Mouse (Mus musculus) T-cell, adult 2 months (primary cell): ENCODE measurements around the gene Lzts2.

ENCODE experiments used
- DNase-seq: peaks from one replicate; pipeline ENCODE4 v3.0.0; 2022; ENCODE audit warnings: low spot score

Gene Lzts2

DNA sequence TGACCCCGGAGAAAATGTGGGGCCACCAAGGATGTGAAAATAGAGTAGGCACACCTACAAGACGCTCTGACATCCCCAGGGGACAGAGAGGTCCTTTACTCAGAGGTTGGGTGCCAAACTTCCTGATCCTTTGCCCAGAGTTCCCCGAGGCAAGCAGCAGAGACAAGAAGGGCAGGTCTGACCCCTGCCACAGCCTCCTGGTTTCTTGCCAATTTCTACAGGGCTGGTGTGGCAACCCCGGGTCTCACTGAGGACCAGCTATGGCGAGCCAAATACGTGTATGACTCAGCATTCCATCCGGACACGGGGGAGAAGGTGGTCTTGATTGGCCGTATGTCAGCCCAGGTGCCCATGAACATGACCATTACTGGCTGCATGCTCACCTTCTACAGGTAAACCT lies 35.3 kb downstream of the Lzts2 start:
- DNase-seq, result no peak

DNA sequence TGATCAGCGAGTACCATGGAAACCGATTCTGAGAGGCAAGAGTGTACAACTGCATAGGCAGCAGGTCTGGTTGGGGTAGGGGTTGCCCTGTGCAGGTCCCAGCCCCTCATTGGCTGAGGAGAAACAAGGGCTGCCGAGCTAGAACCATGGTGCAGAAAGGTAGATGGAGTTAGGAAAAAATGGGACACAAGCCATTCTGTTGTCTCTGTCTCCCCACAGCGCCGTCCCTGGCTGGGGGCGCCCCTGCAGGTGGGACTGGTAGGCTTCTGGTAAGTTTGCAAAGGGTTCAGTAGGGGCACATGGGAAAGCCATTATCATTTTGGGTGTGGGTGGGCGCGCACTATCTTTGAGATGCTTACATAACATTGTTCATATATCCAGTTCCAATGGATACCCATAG lies 39.2 kb downstream of the Lzts2 start:
- no peak for DNase-seq

DNA sequence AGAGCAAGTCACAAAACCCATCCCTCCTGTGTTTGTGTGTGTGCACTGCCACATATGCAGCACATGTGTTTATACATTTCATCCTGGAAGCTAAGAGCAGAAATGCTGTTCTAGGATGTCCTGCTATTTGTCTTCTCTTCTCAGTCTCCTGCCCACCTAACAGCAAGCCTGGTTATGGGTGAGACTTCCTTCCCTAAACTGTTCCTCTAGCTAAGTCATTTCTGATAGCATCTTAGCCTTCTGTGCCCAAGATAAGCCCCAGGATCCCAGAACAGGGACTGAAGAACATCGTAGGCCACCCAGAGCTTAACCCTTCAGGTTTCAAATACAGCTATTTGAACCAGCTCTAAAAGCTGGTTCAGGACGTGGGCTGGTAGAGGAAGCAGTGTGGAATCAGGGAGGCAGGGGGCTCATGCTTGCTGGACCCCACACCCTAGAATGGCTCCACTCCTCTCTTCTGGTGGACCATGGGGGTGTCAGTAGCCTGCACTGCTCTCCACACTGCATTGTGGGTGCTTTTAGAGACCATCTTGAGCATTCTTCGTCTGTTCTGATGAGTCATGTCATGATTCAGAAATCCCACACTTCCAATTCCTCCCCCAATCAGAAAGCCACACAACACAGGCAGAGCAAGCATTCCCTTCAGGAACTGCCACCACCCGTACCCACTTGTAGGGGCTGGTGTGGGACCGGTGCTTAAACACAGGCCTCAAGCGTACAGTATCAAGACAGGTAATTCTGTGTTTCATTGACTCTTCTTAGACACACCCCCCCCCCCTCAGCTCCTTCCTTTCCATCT lies 40.9 kb downstream of the Lzts2 start:
- no peak for DNase-seq

DNA sequence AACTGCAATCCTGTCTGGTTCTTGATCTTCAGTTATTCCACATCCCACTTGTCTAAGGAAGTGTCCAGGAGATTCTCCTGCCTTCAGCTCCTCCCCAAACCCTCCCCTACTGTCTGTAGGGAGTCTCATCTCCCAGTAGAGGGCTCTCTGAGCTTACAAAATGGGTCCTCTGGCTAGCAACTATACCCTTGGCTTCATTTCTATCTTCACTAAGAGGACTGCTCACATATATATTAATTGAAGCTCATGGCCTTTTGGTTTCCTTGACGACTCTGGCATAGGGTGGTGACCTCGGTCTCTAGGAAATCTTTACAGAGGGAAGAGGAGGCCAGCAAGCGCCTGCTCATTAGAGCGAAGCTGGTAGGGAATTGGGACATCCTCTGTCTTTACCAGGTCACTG lies 42.1 kb downstream of the Lzts2 start:
- DNase-seq, result no peak

DNA sequence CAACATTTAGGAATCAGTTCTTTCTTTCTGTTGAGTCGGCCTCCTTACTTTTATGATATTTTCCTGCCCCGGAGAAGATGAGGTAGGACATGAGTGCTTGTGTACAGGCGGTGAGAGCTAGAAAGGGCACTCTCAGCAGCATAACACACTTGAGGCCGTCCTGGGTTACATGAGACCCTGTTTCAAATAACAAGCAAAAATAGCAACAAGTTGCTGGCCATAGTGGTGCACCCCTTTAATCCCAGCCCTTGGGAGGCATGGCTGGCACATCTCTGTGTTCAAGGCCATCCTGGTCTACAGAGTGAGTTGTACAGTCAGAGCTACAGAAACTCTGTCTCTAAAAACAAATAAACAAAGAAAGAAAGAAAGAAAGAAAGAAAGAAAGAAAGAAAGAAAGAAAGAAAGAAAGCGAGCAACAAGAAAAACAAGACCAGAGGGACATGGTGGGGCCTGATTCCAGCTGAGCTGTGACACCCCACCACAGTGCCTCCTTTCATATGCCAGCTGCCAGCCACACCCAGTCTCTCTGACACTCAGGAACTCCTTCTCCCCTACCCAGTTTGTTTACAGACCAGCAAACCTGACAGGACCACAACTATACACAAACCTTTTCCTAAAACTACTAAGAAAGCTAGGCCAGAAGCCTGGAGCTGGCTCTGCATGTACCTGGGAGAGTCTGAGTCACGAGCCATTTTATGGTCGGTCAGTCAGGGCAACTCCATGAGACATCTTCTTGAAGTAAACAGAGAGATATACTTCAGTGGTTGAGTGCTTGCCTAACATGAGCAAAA lies 42.9 kb downstream of the Lzts2 start:
- no peak for DNase-seq

DNA sequence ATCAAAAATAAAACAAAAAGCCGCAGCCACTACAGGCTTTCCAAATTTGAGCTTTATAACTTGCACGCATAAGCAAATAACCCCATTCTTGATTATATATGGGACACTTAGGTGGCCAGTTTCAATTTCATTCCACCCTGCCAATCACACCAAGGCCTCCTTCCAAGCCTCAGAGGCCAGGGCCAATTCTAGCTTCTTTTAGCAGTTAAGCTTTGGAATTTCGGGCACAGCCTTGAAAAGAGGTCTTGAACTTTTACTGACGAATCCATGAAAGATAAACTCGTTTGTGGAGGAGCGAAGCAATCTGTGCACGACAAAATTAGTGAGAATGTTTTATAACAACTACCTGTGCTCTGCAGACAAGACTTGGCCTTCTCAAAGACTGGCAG lies 43.5 kb downstream of the Lzts2 start:
- no peak for DNase-seq

DNA sequence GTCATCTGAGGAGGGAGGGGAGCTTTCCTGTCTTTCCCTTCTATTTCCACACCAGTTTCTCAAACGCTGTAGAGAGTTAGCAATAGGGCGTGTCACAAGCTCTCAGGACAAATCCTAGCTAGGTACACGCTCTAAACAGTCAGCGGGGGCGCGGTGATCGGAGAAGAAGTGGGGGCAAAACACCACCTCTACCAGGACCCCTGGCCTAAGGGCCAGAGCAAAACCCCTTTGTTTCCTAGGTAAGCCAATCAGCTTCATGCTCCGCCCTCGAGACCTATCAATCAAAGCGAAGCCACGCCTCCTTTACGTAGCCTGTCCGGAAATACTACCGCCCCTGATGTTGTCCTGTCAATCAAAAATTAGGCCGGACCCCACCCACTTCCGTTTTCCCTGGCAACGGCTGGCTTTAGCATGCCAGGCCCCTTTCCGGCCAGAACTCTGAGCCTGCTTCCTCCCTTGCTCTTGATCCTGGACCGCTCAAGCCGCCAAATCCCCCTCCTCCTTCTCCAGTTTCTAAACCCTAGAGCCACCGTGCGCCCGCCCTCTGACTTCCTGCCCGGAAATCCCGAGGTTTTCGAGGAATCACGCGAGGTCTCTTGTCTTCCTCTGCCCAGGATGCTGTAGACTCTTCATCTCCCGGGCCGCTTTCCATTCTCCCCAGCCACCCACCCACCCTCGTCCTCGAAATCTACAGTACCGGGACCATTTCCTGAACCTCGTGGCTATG lies 44.1 kb downstream of the Lzts2 start:
- DNase-seq, result peak; percentile 87

DNA sequence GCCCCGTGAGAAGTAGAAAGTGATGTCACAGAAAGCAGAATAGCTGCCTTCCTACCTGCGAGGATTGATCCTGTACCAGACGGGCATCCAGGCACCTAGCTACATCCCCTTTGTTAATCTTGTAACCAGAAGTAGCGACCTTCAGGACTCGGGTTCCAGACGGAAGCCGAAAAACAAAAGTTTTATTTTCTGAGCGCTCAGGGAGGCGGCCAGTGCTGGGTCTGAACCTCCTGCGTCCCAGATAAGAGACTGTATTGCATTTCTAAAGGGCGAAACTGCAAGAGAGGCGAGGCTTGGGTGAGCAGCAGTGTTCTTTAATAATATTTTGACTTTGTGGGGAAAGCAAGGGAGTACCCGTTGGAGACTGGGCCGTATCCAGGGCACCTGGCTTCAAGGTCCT lies 44.6 kb downstream of the Lzts2 start:
- no peak for DNase-seq

DNA sequence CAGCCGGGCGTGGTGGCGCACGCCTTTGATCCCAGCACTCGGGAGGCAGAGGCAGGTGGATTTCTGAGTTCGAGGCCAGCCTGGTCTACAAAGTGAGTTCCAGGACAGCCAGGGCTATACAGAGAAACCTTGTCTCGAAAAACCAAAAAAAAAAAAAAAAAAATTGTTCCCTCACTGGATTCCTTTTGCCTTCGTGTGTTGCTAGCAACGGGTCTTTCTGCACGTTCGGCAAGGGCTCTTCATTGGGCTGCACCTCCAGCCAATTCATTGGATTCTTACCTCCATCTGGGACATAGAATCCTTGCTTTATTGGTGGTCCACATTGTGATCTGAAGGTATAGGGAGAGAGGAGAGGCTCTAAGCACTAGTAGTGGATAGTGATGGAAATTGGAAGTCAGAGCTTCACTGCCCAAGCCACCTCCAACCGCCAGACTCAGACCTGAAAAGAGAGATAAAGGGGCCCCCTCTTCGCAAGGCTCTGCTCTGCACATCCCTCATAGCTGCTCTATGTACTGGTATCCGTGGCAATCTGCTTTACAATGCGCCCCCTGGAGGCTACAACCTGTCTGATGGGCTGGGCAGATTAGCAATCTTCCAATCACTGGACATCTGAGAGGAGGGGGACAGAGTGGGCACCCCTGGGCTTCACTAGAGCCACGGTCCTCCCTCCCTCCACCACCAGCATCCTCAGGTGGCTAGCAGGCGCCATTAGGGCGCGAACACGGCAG lies 49.5 kb downstream of the Lzts2 start:
- DNase-seq, result peak; percentile 58

DNA sequence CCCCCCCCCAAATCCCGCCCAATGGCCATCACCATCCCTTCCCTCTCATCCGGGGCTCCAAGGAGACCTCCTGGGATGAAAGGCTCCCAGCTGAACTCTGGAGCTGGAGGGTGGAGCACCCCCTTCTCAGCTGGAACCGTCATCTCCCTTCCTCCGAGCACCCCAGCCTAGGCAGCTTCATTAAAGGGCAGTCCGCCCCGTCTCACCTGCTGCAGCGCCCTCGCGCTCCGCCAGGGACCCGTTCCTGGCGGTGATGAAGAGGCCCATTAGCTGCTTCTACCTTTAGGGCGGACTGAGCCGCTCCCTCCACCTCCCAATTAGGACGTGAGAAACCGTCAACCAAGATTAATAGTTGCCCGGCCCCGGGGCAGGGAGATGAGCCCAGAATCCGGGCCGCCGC lies 51.0 kb downstream of the Lzts2 start:
- DNase-seq, result no peak

DNA sequence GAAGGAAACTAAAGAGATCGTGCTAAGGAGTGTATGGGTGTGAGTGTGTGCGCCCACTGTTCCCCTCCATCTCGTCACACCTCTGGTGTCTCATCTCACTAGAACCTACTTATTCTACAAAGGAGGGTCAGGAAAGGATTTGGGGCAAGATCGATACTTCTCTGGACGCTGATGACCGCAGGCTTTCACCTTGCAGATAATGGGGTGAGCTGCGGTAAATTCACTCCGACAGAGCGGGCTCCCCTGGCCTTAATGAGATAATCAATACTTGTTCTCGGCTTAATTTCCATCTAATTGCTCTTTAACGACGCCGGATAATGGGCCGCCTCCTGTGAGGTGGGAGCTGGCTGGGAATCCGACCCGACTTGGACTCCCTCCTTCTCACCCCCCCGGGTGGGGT lies 53.0 kb downstream of the Lzts2 start:
- no peak for DNase-seq

DNA sequence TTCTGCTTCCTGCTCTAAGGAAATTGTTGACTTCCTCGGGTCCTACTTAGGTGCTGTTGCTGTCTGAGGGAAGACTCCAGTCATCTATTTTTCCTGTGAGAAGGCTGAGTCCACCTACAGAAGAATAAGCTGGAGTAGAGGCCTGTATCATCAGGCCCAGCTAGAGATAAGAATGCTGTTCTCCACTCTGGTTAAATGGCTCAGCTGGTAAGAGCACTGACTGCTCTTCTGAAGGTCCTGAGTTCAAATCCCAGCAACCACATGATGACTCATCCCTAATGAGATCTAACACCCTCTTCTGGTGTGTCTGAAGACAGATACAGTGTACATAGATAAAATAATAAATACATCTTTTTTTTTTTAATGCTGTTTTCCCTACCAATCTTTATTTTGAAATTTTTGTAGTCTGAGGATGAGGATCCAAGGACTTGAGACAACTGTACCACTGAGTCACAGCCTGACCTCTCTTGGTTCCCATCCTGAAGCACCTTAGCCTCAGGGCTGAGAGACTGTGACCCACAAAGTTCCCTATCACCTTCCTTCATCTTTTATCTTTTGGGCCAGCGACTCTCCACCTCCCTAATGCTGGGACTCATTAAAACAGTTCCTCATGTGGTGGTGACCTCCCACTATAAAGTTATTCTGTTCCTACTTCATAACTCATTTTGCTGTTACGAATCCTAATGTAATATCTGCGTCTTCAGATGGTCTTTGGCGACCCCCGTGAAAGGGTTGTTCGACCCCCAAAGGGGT lies 53.7 kb downstream of the Lzts2 start:
- DNase-seq, result no peak

DNA sequence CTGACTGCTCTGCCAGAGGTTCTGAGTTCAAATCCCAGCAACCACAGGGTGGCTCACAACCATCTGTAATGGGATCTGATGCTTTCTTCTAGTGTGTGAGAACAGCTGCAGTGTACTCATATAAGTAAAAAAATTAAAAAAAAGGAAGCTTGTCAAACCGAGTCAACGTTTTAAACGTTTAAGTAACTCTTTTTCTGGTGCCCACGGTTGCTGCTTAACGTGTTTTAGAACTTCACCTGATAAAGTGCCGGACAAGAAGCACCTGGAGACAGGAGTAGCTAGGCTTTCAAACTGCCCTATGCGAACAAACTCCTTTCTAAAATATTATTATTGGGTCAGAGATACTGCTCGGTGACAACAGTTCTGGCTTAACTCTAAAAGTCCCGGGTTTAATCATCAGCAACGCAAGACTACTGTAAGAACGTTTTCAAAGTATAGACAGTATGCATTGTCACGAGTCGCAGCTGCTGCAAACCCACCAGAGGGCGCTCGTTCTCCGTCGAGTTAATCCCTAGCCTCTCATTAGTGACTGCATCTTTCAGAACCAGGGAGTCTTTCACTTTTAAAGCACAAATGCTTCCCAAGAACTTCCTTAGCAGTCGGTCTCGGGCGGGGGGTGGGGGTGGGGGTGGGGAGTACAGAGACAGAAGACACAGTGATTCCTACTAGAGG lies 59.8 kb downstream of the Lzts2 start:
- peak; percentile 81 for DNase-seq

DNA sequence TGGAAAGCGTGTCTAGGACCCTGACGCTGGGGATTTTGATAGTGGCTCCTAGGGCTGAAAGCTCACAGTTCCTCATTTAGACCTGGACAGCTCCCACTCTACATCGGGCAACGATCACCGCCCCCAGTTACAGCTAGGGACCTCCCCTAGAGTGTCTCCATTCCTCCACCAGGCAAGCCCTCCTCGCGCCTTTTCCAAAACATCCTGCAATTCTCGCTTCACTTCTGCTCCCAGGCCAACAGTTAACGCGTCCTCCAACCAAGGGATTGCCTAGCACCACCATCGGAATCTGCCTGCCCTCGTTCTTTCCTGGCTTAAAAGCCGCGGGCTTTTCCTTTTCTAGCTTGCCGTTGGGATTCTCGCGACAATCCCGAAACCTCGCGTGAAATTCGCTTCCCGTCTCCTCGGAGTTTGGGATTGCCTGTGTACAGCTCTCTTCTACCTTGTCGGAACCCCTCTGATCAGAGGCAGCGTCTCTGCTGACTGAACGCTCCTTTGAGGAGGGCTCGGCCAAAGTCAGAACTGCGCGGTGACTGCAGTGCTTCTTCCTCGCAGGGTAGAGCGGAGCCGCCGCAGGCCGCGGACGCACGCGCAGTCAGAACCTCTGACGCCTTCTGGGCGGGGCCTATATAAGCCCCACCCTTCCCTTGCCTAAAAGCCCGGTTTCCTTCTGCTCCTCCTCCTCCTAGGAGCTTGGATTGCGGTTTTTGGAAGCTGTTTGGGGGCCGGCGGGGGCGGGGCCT lies 60.5 kb downstream of the Lzts2 start, which contains the start of gene Kazald1:
Kazald1 (plus strand) TSS at position 662 of the 743 bp plus-strand sequence.
- DNase-seq, result peak; percentile 86

DNA sequence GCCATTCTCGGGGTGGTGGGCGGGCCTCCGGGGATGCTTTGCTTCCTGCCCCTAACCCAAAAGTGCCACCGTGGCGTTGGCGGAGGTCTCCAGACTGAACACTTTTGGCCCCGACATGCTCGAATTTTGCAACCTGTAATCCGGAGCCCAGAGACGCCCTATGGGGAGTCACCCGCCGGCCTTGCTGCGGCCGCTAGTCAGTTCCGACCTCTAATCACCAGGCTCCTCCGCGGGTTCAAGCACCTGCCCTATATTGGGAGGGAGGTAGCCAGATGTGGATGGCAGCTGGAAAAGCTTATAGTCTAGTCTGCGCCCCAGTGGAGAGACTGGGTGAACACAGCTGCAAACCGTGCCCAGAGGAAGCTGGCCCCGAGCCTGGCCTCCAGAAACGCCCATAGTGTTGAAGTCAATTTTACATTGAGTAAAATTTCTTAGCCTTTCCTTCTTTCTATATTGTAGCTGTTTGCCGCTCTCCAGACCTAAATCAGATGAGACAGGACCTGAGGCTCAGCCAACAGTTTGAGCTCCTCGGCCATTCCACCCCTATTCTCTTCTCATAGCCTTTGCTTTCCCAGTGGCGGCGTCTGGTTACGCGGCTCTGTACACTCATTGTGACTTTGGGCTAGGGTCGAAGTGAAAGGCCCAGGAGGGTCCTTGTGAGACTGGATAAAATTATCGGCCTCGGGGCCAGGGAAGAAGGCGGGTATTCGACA lies 61.3 kb downstream of the Lzts2 start:
- no peak for DNase-seq

DNA sequence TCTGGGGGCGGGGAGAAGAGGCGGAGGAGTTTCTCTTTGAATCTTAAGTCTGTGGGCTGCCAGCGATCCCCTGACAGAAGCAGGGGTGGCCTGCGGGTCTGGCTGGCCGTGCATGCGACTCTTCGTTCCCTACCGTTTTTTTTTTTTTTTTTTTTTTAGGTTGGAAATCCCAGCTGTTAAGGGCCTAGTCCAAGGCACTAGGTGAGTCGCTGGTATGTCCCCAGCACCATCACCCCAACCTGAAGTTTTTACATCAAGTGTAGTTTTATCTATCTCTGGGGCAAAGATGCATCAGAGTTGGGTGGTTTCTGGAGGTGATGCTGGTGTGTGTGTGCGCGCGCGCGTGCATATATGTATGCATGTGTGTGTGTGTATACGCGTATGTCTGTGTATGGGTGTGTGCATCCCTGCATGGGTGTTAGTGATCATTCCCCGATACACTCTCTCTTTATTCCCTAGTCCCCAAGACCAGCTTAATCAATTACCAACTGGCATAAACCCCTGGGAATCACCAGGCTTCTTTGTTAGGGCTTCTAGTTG lies 61.9 kb downstream of the Lzts2 start:
- no peak for DNase-seq
